Mouse (Mus musculus) spleen, adult 2 months (tissue): ENCODE data around the gene Med29.

Source experiments
- CTCF ChIP-seq: fragments of 200-500 bp; IDR thresholded peaks from 2 replicates; pipeline ENCODE4 v1.5.1; 2011; ENCODE audit warnings: mild to moderate bottlenecking, inconsistent platforms; ENCODE audit not compliant: insufficient read depth, insufficient read length, insufficient replicate concordance; ENCODE audit errors: extremely low read depth
- POLR2A ChIP-seq: fragments of 200-500 bp; IDR thresholded peaks from 2 replicates; pipeline ENCODE4 v1.6.1; 2011; ENCODE audit warnings: low read depth, low read length, inconsistent platforms

- TF ChIP-seq CTCF, result no peak
- TF ChIP-seq POLR2A, result no peak
Observed at GRCm38 (mm10) chr7:28373891-28374495, 18.5 kb downstream of the Med29 start.
